Mouse (Mus musculus) forebrain, embryonic 12.5 days (tissue): ENCODE measurements around the gene Smad6. TPM values are rescaled to one million over a fixed set of nuclear protein-coding genes. Genes with fewer than 3 reads are reported as not detected.

Source experiments
- ATAC-seq: fragments of 200-750 bp; cut with Nextera tagmentation; 2 replicates; pipeline ENCODE4 v1.8.0; 2017; ENCODE audit warnings: moderate TSS enrichment; ENCODE audit not compliant: low FRiP score
- H3K27ac ChIP-seq: fragments of 300-500 bp; sonication (generic); 2 replicates; pipeline ENCODE4 v1.5.1; 2016; ENCODE audit warnings: mild to moderate bottlenecking
- H3K27me3 ChIP-seq: fragments of 300-500 bp; sonication (generic); 2 replicates; pipeline ENCODE4 v1.6.1; 2016; ENCODE audit warnings: mild to moderate bottlenecking
- H3K36me3 ChIP-seq: fragments of 300-500 bp; sonication (generic); replicated peaks from 2 replicates; pipeline ENCODE4 v1.6.1; 2016; ENCODE audit warnings: mild to moderate bottlenecking
- H3K4me1 ChIP-seq: fragments of 300-500 bp; sonication (generic); 2 replicates; pipeline ENCODE4 v1.6.1; 2016
- H3K4me2 ChIP-seq: fragments of 300-500 bp; sonication (generic); 2 replicates; pipeline ENCODE4 v1.6.1; 2016; ENCODE audit warnings: mild to moderate bottlenecking, moderate library complexity
- H3K4me3 ChIP-seq: fragments of 300-500 bp; sonication (generic); replicated peaks from 2 replicates; pipeline ENCODE4 v1.5.1; 2016; ENCODE audit warnings: mild to moderate bottlenecking
- H3K9ac ChIP-seq: fragments of 300-500 bp; sonication (generic); 2 replicates; pipeline ENCODE4 v1.6.1; 2016; ENCODE audit warnings: mild to moderate bottlenecking
- H3K9me3 ChIP-seq: fragments of 300-500 bp; sonication (generic); 2 replicates; pipeline ENCODE4 v1.6.1; 2016
- WGBS: fragments of 180-500 bp; shearing (Covaris S2); methylation state at CpG from one replicate; pipeline ENCODE4 v1.1.7; 2016; 5-methylcytosine and 5-hydroxymethylcytosine counted together
- polyA plus RNA-seq: library from polyadenylated mRNA; unstranded; fragments of >200 nt; fragmentation: Nextera tagmentation; extraction: Ambion mirVana; gene quantifications from 2 replicates; pipeline ENCODE4 v1.2.1, GENCODE M21; 2016

The Smad6 gene
- polyA plus RNA-seq, 1 experiment from 2014 or later: 6.5 TPM

GRCm38 (mm10) chr9:63980179-63981086 lies 41.4 kb downstream of the Smad6 start:
- Histone ChIP-seq H3K9ac (no peak overlapping the region), H3K36me3 (no peaks in the 10 kb centered on the region)
- no peak for ATAC-seq

GRCm38 (mm10) chr9:63979275-63979674 lies 42.6 kb downstream of the Smad6 start:
- H3K36me3 ChIP-seq: no peaks in the 10 kb centered on the region
- H3K4me2 ChIP-seq: no peak overlapping the region
- H3K9ac ChIP-seq: no peak overlapping the region
- H3K4me3 ChIP-seq: no peak overlapping the region
- H3K27me3 ChIP-seq: no peaks in the 10 kb centered on the region
- 73% methylated on average over 2 of the region's 2 CpGs for WGBS
- no peak overlapping the region for H3K27ac ChIP-seq
- H3K9me3 ChIP-seq: no peaks in the 10 kb centered on the region
- ATAC-seq: no peak
- H3K4me1 ChIP-seq: peaks cover 54% of the 10 kb centered on the region

More at GRCm38 (mm10) chr9:63980179-63981086, 41.4 kb downstream of the Smad6 start:
- Histone ChIP-seq H3K9me3 (no peaks in the 10 kb centered on the region), H3K4me1 (peaks cover 47% of the 10 kb centered on the region), H3K27ac (peak overlapping the region; percentile 38), H3K4me3 (no peak overlapping the region), H3K4me2 (peak overlapping the region; percentile 17), H3K27me3 (no peaks in the 10 kb centered on the region)
- WGBS: 6% methylated on average over 18 of the region's 18 CpGs

- H3K27me3 ChIP-seq: no peaks in the 10 kb centered on the region
- ATAC-seq: no peak
- H3K4me3 ChIP-seq: no peak overlapping the region
- WGBS: 76% methylated on average over 7 of the region's 7 CpGs
- no peak overlapping the region for H3K9ac ChIP-seq
- H3K4me2 ChIP-seq: no peak overlapping the region
- no peaks in the 10 kb centered on the region for H3K36me3 ChIP-seq
- H3K4me1 ChIP-seq: peaks cover 54% of the 10 kb centered on the region
- no peak overlapping the region for H3K27ac ChIP-seq
- H3K9me3 ChIP-seq: no peaks in the 10 kb centered on the region
Observed at GRCm38 (mm10) chr9:63978682-63979081, 43.2 kb downstream of the Smad6 start.

- peak; percentile 63 for ATAC-seq
- no peaks in the 10 kb centered on the region for H3K9me3 ChIP-seq
- H3K4me2 ChIP-seq: peak overlapping the region; percentile 24; the same call in 1 of the 2 replicates
- no peak overlapping the region for H3K4me3 ChIP-seq
- H3K4me1 ChIP-seq: peaks cover 50% of the 10 kb centered on the region
- no peaks in the 10 kb centered on the region for H3K36me3 ChIP-seq
- WGBS: 12% methylated on average over 11 of the region's 11 CpGs
- H3K27ac ChIP-seq: peak overlapping the region; percentile 46; the same call in 1 of the 2 replicates
- H3K27me3 ChIP-seq: no peaks in the 10 kb centered on the region
- 0 out of 2 replicates have a peak overlapping the region, but pooled peaks have one; percentile 5 for H3K9ac ChIP-seq
Observed at GRCm38 (mm10) chr9:63975996-63976395, 45.9 kb downstream of the Smad6 start.

GRCm38 (mm10) chr9:63974258-63975023 lies 47.4 kb downstream of the Smad6 start:
- Histone ChIP-seq H3K4me1 (peaks cover 41% of the 10 kb centered on the region), H3K4me2 (peak overlapping the region; percentile 0; the same call in 1 of the 2 replicates), H3K27me3 (no peaks in the 10 kb centered on the region), H3K36me3 (no peaks in the 10 kb centered on the region), H3K27ac (peak overlapping the region; percentile 76), H3K9ac (peak overlapping the region; percentile 8; the same call in 1 of the 2 replicates), H3K4me3 (no peak overlapping the region), H3K9me3 (no peaks in the 10 kb centered on the region)
- ATAC-seq: no peak; the same call in 1 of the 2 replicates
- WGBS: 42% methylated on average over 13 of the region's 13 CpGs

- Histone ChIP-seq H3K9me3 (no peaks in the 10 kb centered on the region), H3K27ac (peak overlapping the region; percentile 76), H3K27me3 (no peaks in the 10 kb centered on the region), H3K9ac (no peak overlapping the region), H3K36me3 (no peaks in the 10 kb centered on the region), H3K4me1 (peaks cover 46% of the 10 kb centered on the region), H3K4me2 (peak overlapping the region; percentile 0; the same call in 1 of the 2 replicates), H3K4me3 (no peak overlapping the region)
- WGBS: 32% methylated on average over 14 of the region's 14 CpGs
- ATAC-seq: no peak
Observed at GRCm38 (mm10) chr9:63973662-63974190, 48.1 kb downstream of the Smad6 start.

GRCm38 (mm10) chr9:63972576-63973290 lies 49.1 kb downstream of the Smad6 start:
- H3K27ac ChIP-seq: no peak overlapping the region
- H3K36me3 ChIP-seq: no peaks in the 10 kb centered on the region
- peaks cover 52% of the 10 kb centered on the region for H3K4me1 ChIP-seq
- no peak overlapping the region for H3K4me3 ChIP-seq
- H3K9me3 ChIP-seq: no peaks in the 10 kb centered on the region
- H3K9ac ChIP-seq: no peak overlapping the region
- no peak overlapping the region for H3K4me2 ChIP-seq
- no peak for ATAC-seq
- 95% methylated on average over 11 of the region's 11 CpGs for WGBS
- H3K27me3 ChIP-seq: no peaks in the 10 kb centered on the region

- Histone ChIP-seq H3K36me3 (no peaks in the 10 kb centered on the region), H3K4me1 (peaks cover 53% of the 10 kb centered on the region), H3K27ac (no peak overlapping the region), H3K4me3 (no peak overlapping the region), H3K4me2 (no peak overlapping the region), H3K9ac (no peak overlapping the region), H3K27me3 (no peaks in the 10 kb centered on the region), H3K9me3 (no peaks in the 10 kb centered on the region)
- ATAC-seq: no peak
- 86% methylated on average over 4 of the region's 4 CpGs for WGBS
Observed at GRCm38 (mm10) chr9:63971557-63971956, 50.3 kb downstream of the Smad6 start.

- Histone ChIP-seq H3K9ac (no peak overlapping the region), H3K4me3 (no peak overlapping the region), H3K4me1 (peaks cover 49% of the 10 kb centered on the region), H3K4me2 (no peak overlapping the region), H3K27ac (0 out of 2 replicates have a peak overlapping the region, but pooled peaks have one; percentile 33), H3K9me3 (no peaks in the 10 kb centered on the region), H3K27me3 (no peaks in the 10 kb centered on the region), H3K36me3 (no peaks in the 10 kb centered on the region)
- 76% methylated on average over 6 of the region's 6 CpGs for WGBS
- ATAC-seq: no peak
Observed at GRCm38 (mm10) chr9:63970836-63971235, 51.0 kb downstream of the Smad6 start.

GRCm38 (mm10) chr9:63970388-63970787 lies 51.5 kb downstream of the Smad6 start:
- no peak for ATAC-seq

GRCm38 (mm10) chr9:63969467-63969866 lies 52.4 kb downstream of the Smad6 start:
- 91% methylated on average over 10 of the region's 10 CpGs for WGBS
- Histone ChIP-seq H3K4me2 (no peak overlapping the region), H3K9me3 (no peaks in the 10 kb centered on the region), H3K27me3 (no peaks in the 10 kb centered on the region), H3K4me3 (no peak overlapping the region), H3K4me1 (peaks cover 46% of the 10 kb centered on the region), H3K36me3 (no peaks in the 10 kb centered on the region), H3K27ac (no peak overlapping the region), H3K9ac (no peak overlapping the region)
- no peak for ATAC-seq

More at GRCm38 (mm10) chr9:63970388-63970787, 51.5 kb downstream of the Smad6 start:
- Histone ChIP-seq H3K27ac (0 out of 2 replicates have a peak overlapping the region, but pooled peaks have one; percentile 6), H3K4me2 (no peak overlapping the region), H3K9me3 (no peaks in the 10 kb centered on the region), H3K27me3 (no peaks in the 10 kb centered on the region), H3K4me3 (no peak overlapping the region), H3K36me3 (no peaks in the 10 kb centered on the region), H3K9ac (no peak overlapping the region), H3K4me1 (peaks cover 49% of the 10 kb centered on the region)
- 88% methylated on average over 12 of the region's 12 CpGs for whole genome bisulfite sequencing
